Mouse (Mus musculus) heart, adult 2 months (tissue): ENCODE measurements at regions not wholly inside any gene's neighbourhood (a gene's known extent, or its start where the extent isn't known, plus 50 kb on each side); places are given as distances from the start of the nearest gene placed in this dataset.

Source experiments
- DNase-seq, 2 experiments: peaks; one replicate each; pipeline ENCODE4 v3.0.0; 2021
- H3K27ac ChIP-seq: fragments of 200-600 bp; 2 replicates; pipeline ENCODE4 v1.8.1; 2022
- H3K27me3 ChIP-seq: fragments of 200-500 bp; 2 replicates; pipeline ENCODE4 v1.6.1; 2012; ENCODE audit warnings: mild to moderate bottlenecking, low read length, inconsistent platforms, mixed read lengths; ENCODE audit not compliant: control insufficient read depth, insufficient read depth
- H3K36me3 ChIP-seq: fragments of 200-500 bp; 2 replicates; pipeline ENCODE4 v1.6.1; 2012; ENCODE audit warnings: low read length, inconsistent platforms; ENCODE audit not compliant: control insufficient read depth, insufficient read depth
- H3K4me1 ChIP-seq: fragments of 200-500 bp; 2 replicates; pipeline ENCODE4 v1.6.1; 2011; ENCODE audit warnings: low read length; ENCODE audit not compliant: control insufficient read depth, insufficient read depth
- H3K4me3 ChIP-seq: fragments of 200-600 bp; 2 replicates; pipeline ENCODE4 v1.8.1; 2022
- H3K79me2 ChIP-seq: fragments of 200-500 bp; replicated peaks from 2 replicates; pipeline ENCODE4 v1.6.1; 2012; ENCODE audit warnings: mild to moderate bottlenecking, inconsistent platforms, low read length, moderate library complexity, mixed read lengths; ENCODE audit not compliant: control insufficient read depth, insufficient read depth
- H3K9ac ChIP-seq: fragments of 200-500 bp; 2 replicates; pipeline ENCODE4 v1.6.1; 2012; ENCODE audit warnings: low read depth, mild to moderate bottlenecking, control low read depth, inconsistent platforms, low read length, mixed read lengths
- CTCF ChIP-seq: fragments of 200-600 bp; IDR thresholded peaks from 2 replicates; pipeline ENCODE4 v1.8.1; 2022; ENCODE audit warnings: antibody characterized with exemption, mild to moderate bottlenecking, moderate library complexity
- EP300 ChIP-seq: fragments of 200-500 bp; IDR thresholded peaks from 2 replicates; pipeline ENCODE4 v1.6.1; 2011; ENCODE audit warnings: low read depth, low read length, control low read depth; ENCODE audit not compliant: insufficient read depth
- POLR2A ChIP-seq: fragments of 200-500 bp; IDR thresholded peaks from 2 replicates; pipeline ENCODE4 v1.6.1; 2011; ENCODE audit warnings: mild to moderate bottlenecking, low read depth, low read length, control low read depth; ENCODE audit not compliant: insufficient read depth
- WGBS: fragments of 180-500 bp; shearing (Covaris S2); methylation state at CpG from one replicate; pipeline ENCODE4 v1.1.7; 2018; 5-methylcytosine and 5-hydroxymethylcytosine counted together
- intact Hi-C: fragments of 180-260 bp; cut with DNase I; formaldehyde crosslinking; loops from one replicate; pipeline ENCODE4 v1.15.1; 2025

GRCm38 (mm10) chr14:102893241-102893640, 89.2 kb downstream of the Kctd12 start:
- no peaks in the 10 kb centered on the region for H3K27me3 ChIP-seq
- H3K9ac ChIP-seq: no peak overlapping the region
- H3K4me1 ChIP-seq: no peaks in the 10 kb centered on the region
- no peaks in the 10 kb centered on the region for H3K36me3 ChIP-seq
- H3K4me3 ChIP-seq: no peak overlapping the region
- intact Hi-C loops: no loop called here
- TF ChIP-seq CTCF: no peak
- TF ChIP-seq EP300: no peak
- no peak for TF ChIP-seq POLR2A
- no peaks in the 10 kb centered on the region for H3K79me2 ChIP-seq
- no peak overlapping the region for H3K27ac ChIP-seq
- no peak for DNase-seq
- WGBS: 92% methylated on average over 7 of the region's 7 CpGs

- Histone ChIP-seq H3K9ac (no peak overlapping the region), H3K4me3 (no peak overlapping the region), H3K4me1 (no peaks in the 10 kb centered on the region), H3K27me3 (no peaks in the 10 kb centered on the region), H3K36me3 (no peaks in the 10 kb centered on the region), H3K79me2 (no peaks in the 10 kb centered on the region), H3K27ac (no peak overlapping the region)
- TF ChIP-seq POLR2A: no peak
- TF ChIP-seq CTCF: no peak
- no peak for TF ChIP-seq EP300
- DNase-seq: no peak
- WGBS: 63% methylated on average over 4 of the region's 4 CpGs
- intact Hi-C loops: no loop called here
These were observed 90.9 kb downstream of the Kctd12 start for GRCm38 (mm10) chr14:102891552-102891951.

GRCm38 (mm10) chr14:102885240-102885598, 97.2 kb downstream of the Kctd12 start:
- H3K27me3 ChIP-seq: no peaks in the 10 kb centered on the region
- no peak for TF ChIP-seq EP300
- no peak for TF ChIP-seq CTCF
- no peak for TF ChIP-seq POLR2A
- H3K4me3 ChIP-seq: no peak overlapping the region
- WGBS: 95% methylated on average over 2 of the region's 2 CpGs
- peaks cover 12% of the 10 kb centered on the region for H3K4me1 ChIP-seq
- intact Hi-C loops: no loop called here
- H3K36me3 ChIP-seq: peaks cover 5% of the 10 kb centered on the region
- H3K27ac ChIP-seq: no peak overlapping the region
- no peak for DNase-seq
- H3K9ac ChIP-seq: no peak overlapping the region
- H3K79me2 ChIP-seq: no peaks in the 10 kb centered on the region

- H3K4me3 ChIP-seq: no peak overlapping the region
These were observed 97.7 kb downstream of the Kctd12 start for GRCm38 (mm10) chr14:102884539-102885239.

GRCm38 (mm10) chr14:102883344-102884122, 98.9 kb downstream of the Kctd12 start:
- TF ChIP-seq EP300: no peak
- TF ChIP-seq POLR2A: peak; percentile 21; the same call in 1 of the 2 replicates
- H3K27me3 ChIP-seq: no peaks in the 10 kb centered on the region
- H3K79me2 ChIP-seq: no peaks in the 10 kb centered on the region
- no peak overlapping the region for H3K9ac ChIP-seq
- H3K27ac ChIP-seq: peak overlapping the region; percentile 55
- intact Hi-C loops: loop anchor here (1.0 to 2.0 kb wide), 3 partner anchors 49 to 97 kb away; no protein-coding TSS in a partner anchor
- peak; percentile 48 to 66 for DNase-seq
- no peak overlapping the region for H3K4me3 ChIP-seq
- peaks cover 5% of the 10 kb centered on the region for H3K36me3 ChIP-seq
- WGBS: 70% methylated on average over 15 of the region's 15 CpGs
- peaks cover 12% of the 10 kb centered on the region for H3K4me1 ChIP-seq

More at GRCm38 (mm10) chr14:102884539-102885239, 97.7 kb downstream of the Kctd12 start:
- intact Hi-C loops: no loop called here
- Histone ChIP-seq H3K27me3 (no peaks in the 10 kb centered on the region), H3K9ac (no peak overlapping the region), H3K36me3 (peaks cover 5% of the 10 kb centered on the region), H3K4me1 (peaks cover 12% of the 10 kb centered on the region), H3K27ac (no peak overlapping the region), H3K79me2 (no peaks in the 10 kb centered on the region)
- TF ChIP-seq POLR2A (no peak), EP300 (no peak), CTCF (no peak)
- whole genome bisulfite sequencing: 78% methylated on average over 10 of the region's 10 CpGs
- no peak for DNase-seq

- Histone ChIP-seq H3K79me2 (no peaks in the 10 kb centered on the region), H3K4me1 (peaks cover 12% of the 10 kb centered on the region), H3K4me3 (no peak overlapping the region), H3K27ac (no peak overlapping the region), H3K27me3 (no peaks in the 10 kb centered on the region), H3K9ac (no peak overlapping the region), H3K36me3 (peaks cover 5% of the 10 kb centered on the region)
- no peak for DNase-seq
- intact Hi-C loops: loop anchor here (2.0 kb wide), 2 partner anchors 47 to 99 kb away; no protein-coding TSS in a partner anchor
- no peak for TF ChIP-seq CTCF
- TF ChIP-seq EP300: no peak
- TF ChIP-seq POLR2A: no peak
- 70% methylated on average over 3 of the region's 3 CpGs for WGBS
These were observed 100.2 kb downstream of the Kctd12 start for GRCm38 (mm10) chr14:102882281-102882680.
